Mouse (Mus musculus) erythroblast, embryonic 14.5 days (primary cell): ENCODE data around the gene Plxna4. TPM values are rescaled to one million over a fixed set of nuclear protein-coding genes. Genes with fewer than 3 reads are reported as not detected.
A peak's percentile ranks its signal among the peaks of the same experiment; 100 is the strongest.

Experiments used
- H3K27me3 ChIP-seq: 2 replicates; pipeline ENCODE4 v1.6.1; 2012; ENCODE audit warnings: inconsistent platforms; ENCODE audit not compliant: control insufficient read depth
- H3K36me3 ChIP-seq: 2 replicates; pipeline ENCODE4 v1.6.1; 2012; ENCODE audit warnings: mild to moderate bottlenecking, inconsistent platforms; ENCODE audit not compliant: control insufficient read depth
- H3K4me1 ChIP-seq: 2 replicates; pipeline ENCODE4 v1.6.1; 2012; ENCODE audit warnings: inconsistent platforms; ENCODE audit not compliant: control insufficient read depth
- H3K4me3 ChIP-seq: replicated peaks from 2 replicates; pipeline ENCODE3; 2012; ENCODE audit warnings: moderate library complexity, mild to moderate bottlenecking, inconsistent platforms
- H3K9me3 ChIP-seq: 2 replicates; pipeline ENCODE4 v1.6.1; 2012; ENCODE audit warnings: low read length, inconsistent platforms, mixed read lengths; ENCODE audit not compliant: control insufficient read depth
- GATA1 ChIP-seq: IDR thresholded peaks from 2 replicates; pipeline ENCODE4 v1.6.1; 2012; ENCODE audit warnings: low read length, inconsistent platforms, mixed read lengths
- TAL1 ChIP-seq: IDR thresholded peaks from 3 replicates; pipeline ENCODE4 v1.6.1; 2012; ENCODE audit warnings: low read length, inconsistent platforms, mixed read lengths
- polyA plus RNA-seq: library from polyadenylated mRNA; stranded (reverse); fragments of >175 nt; gene quantifications from 2 replicates; pipeline ENCODE4 v1.2.3, GENCODE M21; 2012

Gene Plxna4
- polyA plus RNA-seq, 1 experiment, result 0.01 TPM

- Histone ChIP-seq H3K27me3 (no peaks in the 10 kb centered on the region), H3K4me1 (no peaks in the 10 kb centered on the region), H3K36me3 (no peaks in the 10 kb centered on the region), H3K9me3 (no peaks in the 10 kb centered on the region), H3K4me3 (no peak overlapping the region)
- TF ChIP-seq TAL1 (no peak), GATA1 (no peak)
Observed at GRCm38 (mm10) chr6:32471639-32472038, 116.4 kb downstream of the Plxna4 start.

- TF ChIP-seq TAL1, result no peak
- no peak for TF ChIP-seq GATA1
- Histone ChIP-seq H3K27me3 (no peaks in the 10 kb centered on the region), H3K4me1 (peaks cover 15% of the 10 kb centered on the region), H3K36me3 (no peaks in the 10 kb centered on the region), H3K9me3 (no peaks in the 10 kb centered on the region), H3K4me3 (no peak overlapping the region)
Observed at GRCm38 (mm10) chr6:32469196-32469595, 118.8 kb downstream of the Plxna4 start.

GRCm38 (mm10) chr6:32465129-32465528 is 122.9 kb downstream of the Plxna4 start:
- Histone ChIP-seq H3K36me3 (no peaks in the 10 kb centered on the region), H3K4me1 (peaks cover 19% of the 10 kb centered on the region), H3K9me3 (no peaks in the 10 kb centered on the region), H3K4me3 (no peak overlapping the region), H3K27me3 (peaks cover 16% of the 10 kb centered on the region)
- TF ChIP-seq GATA1 (no peak), TAL1 (no peak)

GRCm38 (mm10) chr6:32464637-32465036 is 123.4 kb downstream of the Plxna4 start:
- H3K36me3 ChIP-seq, result no peaks in the 10 kb centered on the region
- TF ChIP-seq GATA1 (no peak), TAL1 (no peak)
- peak overlapping the region; percentile 21 for H3K4me3 ChIP-seq

GRCm38 (mm10) chr6:32464046-32464445 is 123.9 kb downstream of the Plxna4 start:
- Histone ChIP-seq H3K36me3 (no peaks in the 10 kb centered on the region), H3K4me1 (peaks cover 19% of the 10 kb centered on the region), H3K9me3 (no peaks in the 10 kb centered on the region), H3K27me3 (peaks cover 19% of the 10 kb centered on the region), H3K4me3 (no peak overlapping the region)
- no peak for TF ChIP-seq TAL1
- no peak for TF ChIP-seq GATA1

More at GRCm38 (mm10) chr6:32464637-32465036, 123.4 kb downstream of the Plxna4 start:
- Histone ChIP-seq H3K4me1 (peaks cover 19% of the 10 kb centered on the region), H3K9me3 (no peaks in the 10 kb centered on the region), H3K27me3 (peaks cover 19% of the 10 kb centered on the region)

- no peak for TF ChIP-seq TAL1
- TF ChIP-seq GATA1, result no peak
- Histone ChIP-seq H3K9me3 (no peaks in the 10 kb centered on the region), H3K4me1 (peaks cover 16% of the 10 kb centered on the region), H3K4me3 (no peak overlapping the region), H3K27me3 (peaks cover 23% of the 10 kb centered on the region), H3K36me3 (no peaks in the 10 kb centered on the region)
Observed at GRCm38 (mm10) chr6:32460400-32460799, 127.6 kb downstream of the Plxna4 start.

- H3K36me3 ChIP-seq, result no peaks in the 10 kb centered on the region
- H3K4me3 ChIP-seq, result no peak overlapping the region
- H3K9me3 ChIP-seq, result no peaks in the 10 kb centered on the region
- TF ChIP-seq GATA1, result no peak
- TF ChIP-seq TAL1, result no peak
- H3K27me3 ChIP-seq, result peaks cover 21% of the 10 kb centered on the region
- no peaks in the 10 kb centered on the region for H3K4me1 ChIP-seq
Observed at GRCm38 (mm10) chr6:32456641-32457040, 131.4 kb downstream of the Plxna4 start.

GRCm38 (mm10) chr6:32451851-32452250 is 136.1 kb downstream of the Plxna4 start:
- Histone ChIP-seq H3K4me3 (no peak overlapping the region), H3K9me3 (no peaks in the 10 kb centered on the region), H3K27me3 (peaks cover 2% of the 10 kb centered on the region; the same call in 1 of the 2 replicates), H3K4me1 (no peaks in the 10 kb centered on the region), H3K36me3 (no peaks in the 10 kb centered on the region)
- TF ChIP-seq TAL1, result no peak
- TF ChIP-seq GATA1, result no peak

GRCm38 (mm10) chr6:32449237-32449963 is 138.6 kb downstream of the Plxna4 start:
- Histone ChIP-seq H3K27me3 (no peaks in the 10 kb centered on the region), H3K36me3 (no peaks in the 10 kb centered on the region), H3K9me3 (no peaks in the 10 kb centered on the region), H3K4me3 (no peak overlapping the region), H3K4me1 (no peaks in the 10 kb centered on the region)
- no peak for TF ChIP-seq GATA1
